Mouse (Mus musculus) hindbrain, embryonic 12.5 days (tissue): ENCODE measurements around the gene St3gal6. TPM values are rescaled to one million over a fixed set of nuclear protein-coding genes. Genes with fewer than 3 reads are reported as not detected.

Experiments
- ATAC-seq: fragments of 200-750 bp; cut with Nextera tagmentation; 2 replicates; pipeline ENCODE4 v1.8.0; 2017; ENCODE audit warnings: moderate TSS enrichment; ENCODE audit not compliant: low FRiP score
- H3K27ac ChIP-seq: fragments of 300-500 bp; sonication (generic); 2 replicates; pipeline ENCODE4 v1.5.1; 2016; ENCODE audit warnings: mild to moderate bottlenecking
- H3K27me3 ChIP-seq: fragments of 300-500 bp; sonication (generic); 2 replicates; pipeline ENCODE4 v1.6.1; 2016; ENCODE audit warnings: mild to moderate bottlenecking
- H3K36me3 ChIP-seq: fragments of 300-500 bp; sonication (generic); 2 replicates; pipeline ENCODE4 v1.6.1; 2016; ENCODE audit warnings: mild to moderate bottlenecking
- H3K4me1 ChIP-seq: fragments of 300-500 bp; sonication (generic); 2 replicates; pipeline ENCODE4 v1.6.1; 2016
- H3K4me2 ChIP-seq: fragments of 300-500 bp; sonication (generic); replicated peaks from 2 replicates; pipeline ENCODE4 v1.6.1; 2016; ENCODE audit warnings: mild to moderate bottlenecking
- H3K4me3 ChIP-seq: fragments of 300-500 bp; sonication (generic); 2 replicates; pipeline ENCODE4 v1.5.1; 2016; ENCODE audit warnings: mild to moderate bottlenecking
- H3K9ac ChIP-seq: fragments of 300-500 bp; sonication (generic); 2 replicates; pipeline ENCODE4 v1.6.1; 2016; ENCODE audit warnings: mild to moderate bottlenecking, moderate library complexity
- H3K9me3 ChIP-seq: fragments of 300-500 bp; sonication (generic); replicated peaks from 2 replicates; pipeline ENCODE4 v1.6.1; 2016; ENCODE audit warnings: mild to moderate bottlenecking
- WGBS: fragments of 180-500 bp; shearing (Covaris S2); methylation state at CpG from one replicate; pipeline ENCODE4 v1.1.7; 2016; 5-methylcytosine and 5-hydroxymethylcytosine counted together
- polyA plus RNA-seq: library from polyadenylated mRNA; unstranded; fragments of >200 nt; fragmentation: Nextera tagmentation; extraction: Ambion mirVana; gene quantifications from 2 replicates; pipeline ENCODE4 v1.2.1, GENCODE M21; 2016

The St3gal6 gene
- polyA plus RNA-seq, 1 experiment from 2014 or later: 10.1 TPM

- 82% methylated on average over 9 of the region's 9 CpGs for WGBS
- Histone ChIP-seq H3K4me2 (no peak overlapping the region), H3K9me3 (no peaks in the 10 kb centered on the region), H3K27ac (peak overlapping the region; percentile 18; the same call in 1 of the 2 replicates), H3K27me3 (no peaks in the 10 kb centered on the region), H3K36me3 (no peaks in the 10 kb centered on the region), H3K4me1 (peaks cover 14% of the 10 kb centered on the region), H3K4me3 (no peak overlapping the region), H3K9ac (no peak overlapping the region)
- no peak for ATAC-seq
Observed at GRCm38 (mm10) chr16:58497886-58498713, 25.9 kb downstream of the St3gal6 start.

- no peaks in the 10 kb centered on the region for H3K36me3 ChIP-seq
- no peak overlapping the region for H3K9ac ChIP-seq
- no peaks in the 10 kb centered on the region for H3K27me3 ChIP-seq
- no peak overlapping the region for H3K4me3 ChIP-seq
- H3K27ac ChIP-seq: no peak overlapping the region
- ATAC-seq: no peak
- H3K9me3 ChIP-seq: no peaks in the 10 kb centered on the region
- H3K4me1 ChIP-seq: peaks cover 9% of the 10 kb centered on the region
- no peak overlapping the region for H3K4me2 ChIP-seq
Observed at GRCm38 (mm10) chr16:58496791-58497190, 27.3 kb downstream of the St3gal6 start.

- no peak overlapping the region for H3K4me3 ChIP-seq
- H3K9me3 ChIP-seq: no peaks in the 10 kb centered on the region
- H3K4me1 ChIP-seq: no peaks in the 10 kb centered on the region
- H3K27me3 ChIP-seq: no peaks in the 10 kb centered on the region
- no peak for ATAC-seq
- 89% methylated on average over 6 of the region's 6 CpGs for WGBS
- H3K27ac ChIP-seq: no peak overlapping the region
- no peak overlapping the region for H3K9ac ChIP-seq
- H3K36me3 ChIP-seq: 0 out of 2 replicates have a peak, but pooled peaks cover 2% of the 10 kb centered on the region
- no peak overlapping the region for H3K4me2 ChIP-seq
Observed at GRCm38 (mm10) chr16:58487861-58488260, 36.2 kb downstream of the St3gal6 start.

GRCm38 (mm10) chr16:58482296-58482695, 41.7 kb downstream of the St3gal6 start:
- 62% methylated on average over 3 of the region's 3 CpGs for WGBS
- H3K4me2 ChIP-seq: no peak overlapping the region

GRCm38 (mm10) chr16:58481906-58482270, 42.2 kb downstream of the St3gal6 start:
- Histone ChIP-seq H3K4me1 (no peaks in the 10 kb centered on the region), H3K27ac (no peak overlapping the region), H3K4me2 (no peak overlapping the region), H3K9me3 (peaks cover 4% of the 10 kb centered on the region; the same call in 1 of the 2 replicates), H3K36me3 (0 out of 2 replicates have a peak, but pooled peaks cover 7% of the 10 kb centered on the region), H3K4me3 (no peak overlapping the region), H3K27me3 (no peaks in the 10 kb centered on the region), H3K9ac (no peak overlapping the region)
- ATAC-seq: no peak
- 84% methylated on average over 5 of the region's 5 CpGs for WGBS

More at GRCm38 (mm10) chr16:58482296-58482695, 41.7 kb downstream of the St3gal6 start:
- no peak for ATAC-seq
- Histone ChIP-seq H3K9ac (no peak overlapping the region), H3K4me3 (no peak overlapping the region), H3K4me1 (no peaks in the 10 kb centered on the region), H3K9me3 (peaks cover 4% of the 10 kb centered on the region; the same call in 1 of the 2 replicates), H3K27me3 (no peaks in the 10 kb centered on the region), H3K36me3 (0 out of 2 replicates have a peak, but pooled peaks cover 7% of the 10 kb centered on the region), H3K27ac (no peak overlapping the region)

- Histone ChIP-seq H3K36me3 (0 out of 2 replicates have a peak, but pooled peaks cover 7% of the 10 kb centered on the region), H3K4me3 (no peak overlapping the region), H3K9me3 (peaks cover 4% of the 10 kb centered on the region; the same call in 1 of the 2 replicates), H3K27ac (no peak overlapping the region), H3K4me1 (no peaks in the 10 kb centered on the region), H3K27me3 (no peaks in the 10 kb centered on the region), H3K4me2 (no peak overlapping the region), H3K9ac (no peak overlapping the region)
- 79% methylated on average over 9 of the region's 9 CpGs for WGBS
- ATAC-seq: no peak
Observed at GRCm38 (mm10) chr16:58481219-58481905, 42.7 kb downstream of the St3gal6 start.

GRCm38 (mm10) chr16:58479898-58480448, 44.1 kb downstream of the St3gal6 start:
- Histone ChIP-seq H3K27ac (no peak overlapping the region), H3K36me3 (0 out of 2 replicates have a peak, but pooled peaks cover 7% of the 10 kb centered on the region), H3K4me3 (no peak overlapping the region), H3K4me1 (no peaks in the 10 kb centered on the region), H3K4me2 (no peak overlapping the region), H3K9ac (no peak overlapping the region), H3K9me3 (peaks cover 4% of the 10 kb centered on the region; the same call in 1 of the 2 replicates), H3K27me3 (no peaks in the 10 kb centered on the region)
- no peak for ATAC-seq
- 88% methylated on average over 4 of the region's 4 CpGs for WGBS

GRCm38 (mm10) chr16:58476363-58476762, 47.7 kb downstream of the St3gal6 start:
- WGBS: 77% methylated on average over 2 of the region's 2 CpGs
- Histone ChIP-seq H3K9ac (no peak overlapping the region), H3K4me3 (no peak overlapping the region), H3K4me1 (no peaks in the 10 kb centered on the region), H3K4me2 (no peak overlapping the region), H3K9me3 (peaks cover 4% of the 10 kb centered on the region; the same call in 1 of the 2 replicates), H3K36me3 (peaks cover 18% of the 10 kb centered on the region), H3K27ac (no peak overlapping the region), H3K27me3 (no peaks in the 10 kb centered on the region)
- no peak for ATAC-seq

- Histone ChIP-seq H3K4me2 (no peak overlapping the region), H3K36me3 (peaks cover 18% of the 10 kb centered on the region), H3K4me3 (no peak overlapping the region), H3K4me1 (no peaks in the 10 kb centered on the region), H3K9me3 (peaks cover 4% of the 10 kb centered on the region; the same call in 1 of the 2 replicates), H3K27me3 (no peaks in the 10 kb centered on the region), H3K9ac (no peak overlapping the region), H3K27ac (no peak overlapping the region)
- WGBS: 91% methylated on average over 3 of the region's 3 CpGs
- ATAC-seq: no peak
Observed at GRCm38 (mm10) chr16:58475544-58476154, 48.4 kb downstream of the St3gal6 start.

- no peak for ATAC-seq
- Histone ChIP-seq H3K27ac (no peak overlapping the region), H3K4me3 (no peak overlapping the region), H3K4me1 (no peaks in the 10 kb centered on the region), H3K27me3 (no peaks in the 10 kb centered on the region), H3K4me2 (no peak overlapping the region), H3K9ac (no peak overlapping the region), H3K9me3 (peaks cover 4% of the 10 kb centered on the region; the same call in 1 of the 2 replicates), H3K36me3 (peaks cover 18% of the 10 kb centered on the region)
- 56% methylated on average over 3 of the region's 3 CpGs for WGBS
Observed at GRCm38 (mm10) chr16:58474875-58475274, 49.2 kb downstream of the St3gal6 start.

GRCm38 (mm10) chr16:58470841-58471240, 53.2 kb downstream of the St3gal6 start:
- Histone ChIP-seq H3K9me3 (no peaks in the 10 kb centered on the region), H3K4me3 (no peak overlapping the region), H3K27ac (no peak overlapping the region), H3K4me2 (no peak overlapping the region), H3K27me3 (no peaks in the 10 kb centered on the region), H3K9ac (no peak overlapping the region), H3K4me1 (no peaks in the 10 kb centered on the region), H3K36me3 (peaks cover 22% of the 10 kb centered on the region)
- no peak for ATAC-seq
- 89% methylated on average over 4 of the region's 4 CpGs for WGBS

- Histone ChIP-seq H3K36me3 (peaks cover 30% of the 10 kb centered on the region), H3K9me3 (no peaks in the 10 kb centered on the region), H3K9ac (no peak overlapping the region), H3K27me3 (no peaks in the 10 kb centered on the region), H3K27ac (no peak overlapping the region), H3K4me1 (no peaks in the 10 kb centered on the region), H3K4me3 (no peak overlapping the region), H3K4me2 (no peak overlapping the region)
- ATAC-seq: no peak
- WGBS: 91% methylated on average over 8 of the region's 8 CpGs
Observed at GRCm38 (mm10) chr16:58470061-58470460, 54.0 kb downstream of the St3gal6 start.
